Mouse (Mus musculus): ENCODE measurements around the gene Smbd1. TPM values are rescaled to one million over a fixed set of nuclear protein-coding genes. Genes with fewer than 3 reads are reported as not detected.

Smbd1 gene
- polyA plus RNA-seq, 1 experiment: not detected

- H3K4me3 ChIP-seq: no peak overlapping the region
- TF ChIP-seq E2F4 (IDR thresholded peaks at IDR 0.05; ENCODE audit: insufficient read depth): no peak
These were observed 45.7 kb downstream of the Smbd1 start for GRCm38 (mm10) chr16:32764550-32764949.

More at GRCm38 (mm10) chr16:32764550-32764949, 45.7 kb downstream of the Smbd1 start:
- no peaks in the 10 kb centered on the region for H3K79me2 ChIP-seq (ENCODE audit: control insufficient read depth, insufficient read depth)
- H3ac ChIP-seq (ENCODE audit: control insufficient read depth, insufficient read length): no peak overlapping the region
- no peaks in the 10 kb centered on the region for H3K36me3 ChIP-seq (ENCODE audit: control insufficient read depth, insufficient read depth)
- no peak overlapping the region for H3K4me2 ChIP-seq (ENCODE audit: low read depth)
- H3K27me3 ChIP-seq (ENCODE audit: control insufficient read depth, insufficient read depth, insufficient read length): no peaks in the 10 kb centered on the region

Other genes starting within 250 kb of the Smbd1 start
- gene Tfrc, start 201.6 kb downstream of the Smbd1 start, polyA plus RNA-seq (2012; fragmentation: generic; extraction: Trizol): 55.4 TPM
- 35.0 TPM for gene Tnk2, start 166.6 kb downstream of the Smbd1 start, polyA plus RNA-seq (2012; fragmentation: generic; extraction: Trizol)
- 0.12 TPM for gene Muc4, start 74.6 kb downstream of the Smbd1 start, polyA plus RNA-seq (2012; fragmentation: generic; extraction: Trizol)
- gene Muc20, start 13.0 kb downstream of the Smbd1 start, polyA plus RNA-seq (2012; fragmentation: generic; extraction: Trizol): 0.01 TPM
- 39.8 TPM for gene Fyttd1, start 67.0 kb upstream of the Smbd1 start, polyA plus RNA-seq (2012; fragmentation: generic; extraction: Trizol)
- gene Rubcn, start 67.3 kb upstream of the Smbd1 start, polyA plus RNA-seq (2012; fragmentation: generic; extraction: Trizol): 34.0 TPM
- gene Lrch3, start 103.6 kb upstream of the Smbd1 start, polyA plus RNA-seq (2012; fragmentation: generic; extraction: Trizol): 9.0 TPM
- 0.80 TPM for gene Iqcg, start 245.7 kb upstream of the Smbd1 start, polyA plus RNA-seq (2012; fragmentation: generic; extraction: Trizol)
- 2,314 TPM for gene Rpl35a, start 246.0 kb upstream of the Smbd1 start, polyA plus RNA-seq (2012; fragmentation: generic; extraction: Trizol)

All from myocyte (in vitro differentiated cells).